Mouse (Mus musculus): ENCODE data around the gene Prkar1a. TPM values are rescaled to one million over a fixed set of nuclear protein-coding genes. Genes with fewer than 3 reads are reported as not detected.
A peak's percentile ranks its signal among the peaks of the same experiment; 100 is the strongest.

Gene Prkar1a
- total RNA-seq, 2 experiments from 2014 or later, result 334 to 356 TPM

- DNase-seq, result no peak
- intact Hi-C loops (cut with DNase I), result no loop called here
These were observed 55.4 kb downstream of the Prkar1a start for GRCm38 (mm10) chr11:109704311-109705205.

GRCm38 (mm10) chr11:109705336-109706054, 56.3 kb downstream of the Prkar1a start:
- no peak for DNase-seq
- intact Hi-C loops (cut with DNase I), result no loop called here

- intact Hi-C loops (cut with DNase I), result no loop called here
- DNase-seq, result no peak
These were observed 56.8 kb downstream of the Prkar1a start for GRCm38 (mm10) chr11:109706055-109706412.

GRCm38 (mm10) chr11:109706586-109706985, 57.4 kb downstream of the Prkar1a start:
- no peak for DNase-seq
- intact Hi-C loops (cut with DNase I), result no loop called here

- intact Hi-C loops (cut with DNase I), result no loop called here
- no peak for DNase-seq
These were observed 58.2 kb downstream of the Prkar1a start for GRCm38 (mm10) chr11:109707442-109707841.

GRCm38 (mm10) chr11:109708786-109709185, 59.6 kb downstream of the Prkar1a start:
- DNase-seq, result no peak
- intact Hi-C loops (cut with DNase I), result no loop called here

- no peak for DNase-seq
These were observed 60.3 kb downstream of the Prkar1a start for GRCm38 (mm10) chr11:109709501-109709900.

GRCm38 (mm10) chr11:109714341-109715247, 65.4 kb downstream of the Prkar1a start:
- intact Hi-C loops (cut with DNase I), result no loop called here
- DNase-seq, result peak; percentile 61

More at GRCm38 (mm10) chr11:109709501-109709900, 60.3 kb downstream of the Prkar1a start:
- intact Hi-C loops (cut with DNase I), result no loop called here

GRCm38 (mm10) chr11:109715311-109715781, 66.1 kb downstream of the Prkar1a start:
- intact Hi-C loops (cut with DNase I), result no loop called here

GRCm38 (mm10) chr11:109716981-109717380, 67.8 kb downstream of the Prkar1a start:
- no peak for DNase-seq

More at GRCm38 (mm10) chr11:109715311-109715781, 66.1 kb downstream of the Prkar1a start:
- DNase-seq, result no peak

GRCm38 (mm10) chr11:109717448-109717847, 68.2 kb downstream of the Prkar1a start:
- intact Hi-C loops (cut with DNase I), result no loop called here

More at GRCm38 (mm10) chr11:109716981-109717380, 67.8 kb downstream of the Prkar1a start:
- intact Hi-C loops (cut with DNase I), result no loop called here

GRCm38 (mm10) chr11:109717966-109718895, 69.0 kb downstream of the Prkar1a start:
- no peak for DNase-seq
- intact Hi-C loops (cut with DNase I), result no loop called here

More at GRCm38 (mm10) chr11:109717448-109717847, 68.2 kb downstream of the Prkar1a start:
- no peak for DNase-seq

Other genes with a start within 250 kb of the Prkar1a start
- not detected for gene 9930022D16Rik, start 235.5 kb upstream of the Prkar1a start, total RNA-seq (2021)
- 100 to 1,000 TPM; 179 to 181 TPM for gene Amz2, start 223.5 kb upstream of the Prkar1a start, total RNA-seq (2021)
- gene Arsg, start 176.0 kb upstream of the Prkar1a start, total RNA-seq (2021), result 1 to 10 TPM; 4.8 to 6.0 TPM
- gene Slc16a6, start 175.8 kb upstream of the Prkar1a start, total RNA-seq (2021), result 10 to 100 TPM; 13.0 to 13.2 TPM
- 10 to 100 TPM; 14.1 TPM for gene Wipi1, start 37.4 kb upstream of the Prkar1a start, total RNA-seq (2021)
- gene Fam20a, start 72.9 kb downstream of the Prkar1a start, total RNA-seq (2021), result 1 to 10 TPM; 6.4 to 6.7 TPM
- gene 1700012B07Rik, start 178.6 kb downstream of the Prkar1a start, total RNA-seq (2021), result not detected

Data from left cerebral cortex, postnatal 4 days (tissue).